ENCODE assay signal across 12 mouse cellular contexts in the genomic region with DNA sequence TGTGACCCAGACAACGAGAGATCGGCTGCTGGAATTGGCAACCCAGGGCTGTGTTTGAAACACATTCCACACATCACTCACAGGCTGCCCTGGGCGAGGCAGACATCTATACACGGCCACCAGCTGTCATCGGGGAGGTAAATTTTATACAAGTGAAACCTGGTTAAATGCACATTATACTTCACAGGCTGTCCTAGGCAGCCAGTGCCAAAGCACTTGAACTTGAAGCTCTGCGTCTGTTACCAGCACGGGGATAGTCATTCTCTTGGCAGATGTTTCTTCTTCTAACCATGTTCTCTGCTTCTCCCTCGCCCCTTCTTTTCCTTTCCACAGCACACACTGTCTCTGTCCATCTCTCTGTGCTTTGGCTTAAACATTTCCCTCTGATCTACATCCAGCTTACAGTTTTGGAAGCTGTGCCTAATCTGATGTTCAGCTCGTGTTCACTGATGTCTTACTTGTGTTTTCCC. TPM values are rescaled to one million over a fixed set of nuclear protein-coding genes. Genes with fewer than 3 reads are reported as not detected.
DNase-seq lines count a peak whose midpoint lies in the region; ATAC-seq and TF ChIP-seq lines count a peak whose summit lies in the region.
"Had no signal": no experiment of that assay in that cellular context is flagged by ENCODE, and none has a peak within 500 bp of the region (broad histone marks: within the 10 kb centered on the region; RNA-seq: fewer than 3 reads in every experiment).

No protein-coding gene starts in this region.

- H3K4me1 ChIP-seq in kidney, postnatal 0 days (replicated peaks; ENCODE audit: insufficient read depth, low read length): no peaks in the 10 kb centered on the region
- peaks cover 11% of the 10 kb centered on the region; the same call in 1 of the 2 replicates for H3K4me1 ChIP-seq in neural tube, embryonic 12.5 days

- H3K9ac ChIP-seq in kidney, postnatal 0 days (ENCODE audit: low read depth, low read length): no peak overlapping the region
- no peak overlapping the region for H3K9ac ChIP-seq in neural tube, embryonic 12.5 days
- H3K9ac ChIP-seq: embryonic facial prominence, embryonic 13.5 days had no signal

- H3K4me2 ChIP-seq in kidney, postnatal 0 days (ENCODE audit: low read length): no peak overlapping the region
- H3K4me2 ChIP-seq in neural tube, embryonic 12.5 days (replicated peaks): 0 out of 2 replicates have a peak overlapping the region, but pooled peaks have one; percentile 1
- H3K4me2 ChIP-seq: embryonic facial prominence, embryonic 13.5 days had no signal

- no peaks in the 10 kb centered on the region for H3K36me3 ChIP-seq in kidney, postnatal 0 days (ENCODE audit: insufficient read depth, low read length)
- H3K36me3 ChIP-seq in neural tube, embryonic 12.5 days: no peaks in the 10 kb centered on the region
- H3K36me3 ChIP-seq: embryonic facial prominence, embryonic 13.5 days had no signal

- no peak for TF ChIP-seq CTCF in kidney, postnatal 0 days (IDR thresholded peaks at IDR 0.05; ENCODE audit: low read depth)

- 28% methylated on average over 9 of the region's 9 CpGs for WGBS in kidney, postnatal 0 days
- WGBS in neural tube, embryonic 12.5 days: 39% methylated on average over 9 of the region's 9 CpGs

- intact Hi-C loops in heart, postnatal 10 days (cut with DNase I): no loop called here

- no peak overlapping the region for H3K27ac ChIP-seq in kidney, postnatal 0 days
- no peak overlapping the region for H3K27ac ChIP-seq in neural tube, embryonic 12.5 days
- H3K27ac ChIP-seq: embryonic facial prominence, embryonic 13.5 days had no signal

- no peak for ATAC-seq in kidney, postnatal 0 days (replicated peaks; ENCODE audit: low FRiP score, low read depth)
- ATAC-seq in neural tube, embryonic 12.5 days (ENCODE audit: low FRiP score, low read depth): peak; percentile 52; the same call in 1 of the 2 replicates

- no peak overlapping the region for H3K4me3 ChIP-seq in kidney, postnatal 0 days (replicated peaks; ENCODE audit: low read depth, low read length)
- no peak overlapping the region for H3K4me3 ChIP-seq in neural tube, embryonic 12.5 days
- H3K4me3 ChIP-seq: embryonic facial prominence, embryonic 13.5 days had no signal

- H3K9me3 ChIP-seq in kidney, postnatal 0 days (replicated peaks; ENCODE audit: low read length): no peaks in the 10 kb centered on the region
- H3K9me3 ChIP-seq in neural tube, embryonic 12.5 days: no peaks in the 10 kb centered on the region
- H3K9me3 ChIP-seq: embryonic facial prominence, embryonic 13.5 days had no signal

- DNase-seq in heart, adult 11 months: peak; percentile 69
- no peak for DNase-seq in heart, postnatal 10 days
- DNase-seq in kidney, postnatal 0 days (ENCODE audit: low spot score): peak; percentile 35
- no peak for DNase-seq in kidney, adult 11 months
- DNase-seq in lung, postnatal 10 days: peak; percentile 30
- DNase-seq in right cerebral cortex, postnatal 36 days (ENCODE audit: low spot score in 2 of 2): no peak
- DNase-seq: cerebellum, postnatal 10 days; kidney, adult 8-10 months; right cerebral cortex, postnatal 25 days; thymus, postnatal 25 days had no signal

- no peaks in the 10 kb centered on the region for H3K27me3 ChIP-seq in kidney, postnatal 0 days (ENCODE audit: insufficient read depth, low read length)
- no peaks in the 10 kb centered on the region for H3K27me3 ChIP-seq in neural tube, embryonic 12.5 days (replicated peaks)
- H3K27me3 ChIP-seq: embryonic facial prominence, embryonic 13.5 days had no signal

RNA-seq across cellular contexts. Expression of a gene that starts 48.6 kb away (rescaled TPM):
- 10 to 100 TPM; 25.8 to 28.3 TPM for total RNA-seq in heart, postnatal 10 days (2021)
- polyA plus RNA-seq in kidney, postnatal 0 days (2015; fragmentation: Nextera tagmentation; extraction: Ambion mirVana): 11.5 and 11.8 TPM in 2 replicates
- 14.8 and 18.6 TPM in 2 replicates for polyA plus RNA-seq in neural tube, embryonic 12.5 days (2016; fragmentation: Nextera tagmentation; extraction: Ambion mirVana)

Comparison
In these comparisons a context has a peak if more than half of its experiments do, and no peak if none do; other contexts are left out.
1. DNase-seq: peak in heart, adult 11 months (single experiment), kidney, postnatal 0 days (single experiment) and lung, postnatal 10 days (single experiment); none in heart, postnatal 10 days (0 of 2), kidney, adult 11 months (single experiment) and right cerebral cortex, postnatal 36 days (0 of 2).